In the genomic region with DNA sequence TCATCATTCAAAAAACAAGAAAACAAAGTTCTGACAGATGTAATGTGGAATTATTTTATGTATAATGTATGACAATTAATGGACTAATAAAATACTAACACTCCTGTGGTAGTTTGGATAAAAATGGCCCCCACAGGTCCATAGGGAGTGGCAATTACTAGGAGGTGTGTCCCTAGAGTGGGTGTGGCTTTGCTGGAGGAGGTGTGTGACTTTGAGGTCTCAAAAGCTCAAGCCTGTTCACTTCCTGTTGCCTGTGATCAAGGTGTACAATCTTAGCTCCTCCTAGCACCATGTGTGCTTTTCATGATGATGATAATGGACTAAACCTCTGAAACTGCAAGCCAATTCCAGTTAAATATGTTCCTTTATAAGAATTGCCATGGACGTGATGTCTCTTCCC, we compare ENCODE assay signal across 9 mouse cellular contexts. TPM values are rescaled to one million over a fixed set of nuclear protein-coding genes. Genes with fewer than 3 reads are reported as not detected.
DNase-seq lines count a peak whose midpoint lies in the region; ATAC-seq lines count a peak whose summit lies in the region.
"Had no signal": no experiment of that assay in that cellular context is flagged by ENCODE, and none has a peak within 500 bp of the region (broad histone marks: within the 10 kb centered on the region; RNA-seq: fewer than 3 reads in every experiment).

No protein-coding gene starts in this region.

- DNase-seq in CD8-positive naive resting alpha-beta T cell, adult 2 months (ENCODE audit: low read depth in 2 of 2, low spot score in 2 of 2) = peak; percentile 29 to 50
- DNase-seq in ZHBTc4 (ENCODE audit: low read depth, low spot score) = peak; percentile 39
- peak; percentile 34 for DNase-seq in thymus, postnatal 25 days
- DNase-seq in frontal cortex, adult 2 months (ENCODE audit: extremely low spot score in 1 of 2, low spot score in 1 of 2) = no peak
- no peak for DNase-seq in kidney, postnatal 10 days
- DNase-seq in cerebellum, adult 9-11 months = no peak
- DNase-seq: lung, embryonic 14.5 days; right cerebral cortex, adult 18-20 months had no signal

- ATAC-seq in megakaryocyte-erythroid progenitor cell, adult 5-6 weeks (replicated peaks; ENCODE audit: low FRiP score, low TSS enrichment, poor library complexity, severe bottlenecking) = peak; percentile 79; the same call in 1 of the 2 replicates

RNA-seq across cellular contexts. Expression of gene Cdc42se2, which starts 22.7 kb away (rescaled TPM):
- total RNA-seq in megakaryocyte-erythroid progenitor cell, adult 5-6 weeks (2014; fragmentation: Nextera tagmentation) = 27.9 and 28.2 TPM in 2 replicates
- 33.2 and 50.7 TPM in 2 replicates for total RNA-seq in megakaryocyte-erythroid progenitor cell, adult 5-6 weeks (2017)
- polyA plus RNA-seq in frontal cortex, adult 2 months (2012; rRNA removed) = 160 and 168 TPM in 2 replicates

Comparison
In these comparisons a context has a peak if more than half of its experiments do, and no peak if none do; other contexts are left out.
1. DNase-seq: peak in CD8-positive naive resting alpha-beta T cell, adult 2 months (2 of 2), ZHBTc4 (single experiment) and thymus, postnatal 25 days (single experiment); none in frontal cortex, adult 2 months (0 of 2), kidney, postnatal 10 days (single experiment) and cerebellum, adult 9-11 months (single experiment).